Mouse (Mus musculus) adipocyte (in vitro differentiated cells): ENCODE data around the gene Aox3.
A peak's percentile ranks its signal among the peaks of the same experiment; 100 is the strongest.

Source experiments
- DNase-seq: peaks from one replicate; pipeline ENCODE4 v3.0.0-alpha.2; 2016; ENCODE audit warnings: low spot score

The Aox3 gene

DNA sequence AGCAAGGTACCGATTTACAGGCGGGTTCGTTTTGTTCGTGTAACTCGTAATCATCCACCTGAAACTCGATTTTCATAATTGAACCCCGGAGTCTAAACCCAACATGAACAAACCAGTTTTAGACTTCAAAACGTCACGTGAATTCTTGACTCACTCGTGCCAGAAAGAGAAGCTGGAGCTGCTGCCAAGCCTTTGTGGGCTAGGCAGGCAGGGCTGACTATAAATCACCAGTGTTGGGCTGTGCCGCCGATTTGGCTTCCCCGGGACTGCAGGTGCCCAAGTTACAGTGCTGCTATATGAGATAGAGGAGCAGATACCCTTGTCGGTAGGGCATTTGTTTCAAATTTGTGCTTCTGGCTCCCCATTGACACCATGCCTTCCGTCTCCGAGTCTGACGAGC lies 97.3 kb downstream of the Aox3 start, which contains the start of gene Aox4:
Aox4 (plus strand) TSS at position 195 of the 400 bp plus-strand sequence.
- peak; percentile 11 for DNase-seq

DNA sequence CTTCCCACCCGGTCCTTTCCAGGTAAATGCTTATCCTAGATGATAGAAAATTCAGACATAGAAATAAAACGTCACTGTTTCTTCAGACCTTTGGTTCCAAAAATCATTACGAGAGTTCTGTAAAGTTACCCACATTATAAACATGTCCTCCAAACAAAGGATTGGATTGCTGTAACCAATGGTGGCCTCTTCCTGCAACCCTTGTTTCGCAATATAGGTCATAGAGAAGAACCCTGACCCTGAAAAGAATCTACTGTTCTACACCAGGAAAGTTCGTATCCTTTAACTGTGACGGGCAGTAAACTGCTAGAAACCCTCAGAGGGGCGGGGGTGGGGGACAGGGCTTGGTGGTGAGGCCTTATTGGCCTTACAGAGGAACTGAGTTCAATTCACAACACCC lies 99.9 kb downstream of the Aox3 start:
- DNase-seq: no peak

DNA sequence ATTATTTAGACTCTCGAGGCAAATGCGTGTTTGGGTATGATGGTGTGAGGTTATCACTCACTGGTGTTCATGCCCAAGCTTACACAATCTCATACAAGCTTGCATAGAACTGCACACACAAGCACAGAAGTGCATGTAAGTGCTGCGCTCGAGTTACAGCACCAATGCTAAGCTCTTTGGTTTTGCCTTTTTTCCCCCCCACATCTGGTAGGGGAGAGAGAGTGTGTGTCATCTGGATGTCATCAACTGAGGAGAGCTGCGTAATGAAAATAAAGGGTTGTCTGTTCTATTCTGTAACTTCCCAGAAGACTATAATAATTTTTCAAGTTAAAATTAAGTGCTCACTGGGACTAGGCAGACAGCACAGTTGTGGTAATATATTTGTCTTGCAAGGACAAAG lies 100.9 kb downstream of the Aox3 start:
- DNase-seq: no peak

DNA sequence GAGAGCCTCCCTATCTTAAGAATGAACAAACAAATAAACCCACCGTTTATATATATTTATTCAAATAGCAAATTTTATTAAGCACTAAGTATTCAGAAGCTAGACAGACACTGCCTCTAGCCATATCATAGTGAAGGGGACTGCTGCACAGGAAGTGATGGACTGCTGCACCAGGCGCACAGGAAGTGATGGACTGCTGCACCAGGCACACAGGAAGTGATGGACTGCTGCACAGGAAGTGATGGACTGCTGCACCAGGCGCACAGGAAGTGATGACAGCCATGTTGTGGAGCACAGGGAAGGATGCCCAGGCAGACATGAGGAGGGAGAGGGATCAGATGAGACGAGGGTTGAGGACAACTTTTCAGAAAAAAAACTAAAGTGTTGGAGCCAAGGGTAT lies 102.4 kb downstream of the Aox3 start:
- DNase-seq: no peak

DNA sequence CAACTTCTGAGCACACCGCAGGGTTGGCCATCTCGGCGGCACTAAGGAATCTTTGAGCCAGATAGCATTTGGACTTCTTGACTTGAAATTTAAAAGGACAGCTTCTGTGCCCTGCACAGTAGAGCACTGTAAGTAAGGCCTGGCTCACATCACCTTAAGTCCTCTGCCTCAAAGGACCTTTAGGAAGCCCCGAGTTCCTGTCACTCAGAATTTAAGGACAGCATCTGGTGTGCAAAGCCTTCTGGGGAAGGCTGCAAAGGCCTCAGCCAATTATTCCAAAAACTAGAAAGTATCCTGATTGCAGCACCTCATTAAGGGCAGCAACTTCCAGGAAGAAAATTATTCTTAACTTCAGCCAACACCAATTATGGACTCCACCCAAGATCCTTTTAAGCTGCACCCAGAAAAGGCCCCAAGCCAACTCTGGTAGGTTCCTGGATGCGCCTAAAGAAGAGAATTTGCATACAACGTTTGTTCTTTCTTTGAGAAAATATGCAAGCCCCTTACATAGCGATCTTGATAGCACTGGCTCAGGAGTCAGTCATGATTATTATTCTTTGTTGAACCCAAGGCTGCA lies 103.1 kb downstream of the Aox3 start:
- no peak for DNase-seq

DNA sequence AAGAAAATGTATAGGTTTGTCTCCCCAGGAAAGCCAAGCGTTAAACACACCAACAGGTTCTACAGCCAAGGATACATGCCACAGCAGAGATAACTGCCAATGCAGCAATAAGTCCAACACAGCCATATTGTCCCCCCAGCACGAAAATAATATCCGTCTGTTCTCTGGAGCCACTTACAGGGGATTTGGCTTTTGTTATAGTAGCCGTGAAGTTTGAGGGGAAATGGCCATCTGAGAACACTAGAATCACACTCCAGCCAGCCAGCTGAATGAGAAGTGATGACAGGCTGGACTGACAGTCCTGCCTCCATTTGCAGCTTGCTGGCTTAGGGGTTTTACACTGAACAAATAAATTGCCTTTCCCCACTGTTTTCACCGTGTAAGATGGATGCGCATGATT lies 108.1 kb downstream of the Aox3 start:
- DNase-seq: no peak

DNA sequence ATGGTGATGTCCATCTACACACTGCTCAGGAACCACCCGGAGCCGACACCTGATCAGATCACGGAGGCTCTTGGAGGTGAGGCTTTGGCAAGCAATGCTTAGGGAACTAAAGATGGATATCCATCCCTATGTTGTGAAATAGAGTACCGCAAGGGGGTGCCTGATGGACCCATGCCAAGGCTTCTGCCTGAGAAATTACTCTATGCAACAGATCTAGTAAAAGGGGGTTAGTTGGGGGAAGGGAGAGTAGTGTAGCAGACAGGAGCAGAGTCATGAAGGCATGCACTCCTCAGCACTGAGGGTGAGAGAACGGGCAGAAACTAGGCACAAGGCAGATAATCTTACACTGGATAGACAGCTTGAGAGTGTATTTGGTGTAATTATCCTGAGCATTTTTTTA lies 108.9 kb downstream of the Aox3 start:
- no peak for DNase-seq

DNA sequence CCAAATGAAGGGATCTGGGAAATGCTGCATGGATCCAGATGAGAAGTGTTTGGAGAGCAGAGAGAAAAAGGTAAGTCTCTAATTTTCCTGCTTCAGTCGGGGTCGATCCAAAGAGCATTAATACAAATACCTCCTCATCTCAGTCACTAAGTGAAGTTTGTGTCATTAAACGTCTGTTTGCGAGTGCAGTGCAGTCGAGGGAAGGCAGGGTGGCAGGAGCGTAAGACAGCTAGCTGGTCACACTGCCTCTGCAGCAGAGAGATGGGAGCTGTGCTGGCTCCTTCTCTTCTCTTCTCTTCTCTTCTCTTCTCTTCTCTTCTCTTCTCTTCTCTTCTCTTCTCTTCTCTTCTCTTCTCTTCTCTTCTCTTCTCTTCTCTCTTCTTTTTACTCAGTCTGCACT lies 115.2 kb downstream of the Aox3 start:
- no peak for DNase-seq

DNA sequence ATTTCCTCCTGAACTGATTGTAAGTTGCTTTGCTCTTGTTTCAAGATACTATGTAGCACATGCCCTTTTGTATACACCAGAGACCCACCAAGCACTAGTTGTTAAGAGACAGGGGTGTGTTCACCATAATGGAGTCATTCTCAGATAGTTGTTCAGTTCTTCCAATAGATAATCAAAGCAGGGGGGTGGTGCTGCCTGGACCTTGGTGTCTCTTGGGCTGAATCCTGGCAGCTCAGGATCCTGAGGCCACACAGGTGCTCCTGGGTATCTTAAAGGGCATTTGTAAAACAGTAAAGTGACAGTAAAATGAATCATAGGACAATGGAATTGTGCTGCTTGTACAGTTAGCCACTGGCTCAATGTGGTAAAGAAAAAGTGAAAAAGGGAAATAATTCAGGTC lies 116.0 kb downstream of the Aox3 start:
- no peak for DNase-seq

DNA sequence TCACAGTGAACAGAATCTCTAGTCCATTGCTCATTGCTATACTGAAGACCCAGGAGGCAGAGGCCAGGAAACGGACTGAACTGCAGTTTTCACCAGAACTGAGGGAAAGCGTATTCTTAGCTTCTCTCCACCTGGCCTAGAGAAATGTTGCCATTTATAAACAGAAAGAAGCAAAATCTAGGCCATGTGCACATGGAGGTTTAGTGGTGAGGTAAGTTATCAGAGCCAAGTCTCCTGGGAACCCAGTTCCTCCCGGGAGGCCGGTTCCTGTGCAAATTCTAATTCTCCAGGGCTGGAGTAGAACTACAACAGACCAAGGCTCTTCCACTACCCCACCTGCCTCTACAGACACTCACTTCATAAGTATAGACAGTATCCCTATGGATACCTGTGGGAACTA lies 116.8 kb downstream of the Aox3 start:
- DNase-seq: no peak

DNA sequence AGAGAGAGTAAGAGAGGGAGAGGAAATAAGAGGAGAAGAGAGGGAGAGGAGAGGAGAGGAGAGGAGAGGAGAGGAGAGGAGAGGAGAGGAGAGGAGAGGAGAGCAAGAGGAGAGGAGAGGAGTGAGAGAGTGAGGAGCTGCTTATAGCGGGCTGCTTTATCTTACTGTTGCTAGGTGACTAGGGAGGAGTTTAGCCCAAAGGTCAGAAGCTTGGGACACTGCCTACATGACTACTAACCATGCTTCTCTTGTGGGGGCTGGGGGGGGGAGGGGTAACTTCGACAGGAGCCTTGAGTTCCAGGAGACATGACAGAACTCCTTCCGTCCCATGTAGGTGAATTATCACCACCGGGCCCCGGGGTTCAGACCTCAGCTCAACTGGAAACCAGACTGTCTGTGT lies 117.6 kb downstream of the Aox3 start:
- DNase-seq: no peak

DNA sequence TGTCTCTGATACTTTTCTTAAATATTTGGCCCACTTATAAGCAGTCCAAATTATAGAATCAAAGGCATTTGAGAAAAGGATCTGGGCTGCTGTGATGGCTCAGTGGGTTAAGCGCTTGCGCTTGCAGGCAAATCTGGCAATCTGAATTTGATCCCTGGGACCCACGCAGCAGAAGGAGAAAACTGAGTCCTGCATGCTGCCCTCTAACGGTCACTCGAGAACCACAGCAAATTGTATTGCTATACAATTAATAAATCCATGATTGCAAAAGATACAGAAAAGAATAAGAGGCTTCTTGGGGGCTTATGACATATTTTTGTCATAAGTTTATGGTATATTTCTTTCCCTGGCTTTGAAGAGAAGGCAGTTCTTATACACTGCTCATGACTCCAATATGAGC lies 122.5 kb downstream of the Aox3 start:
- no peak for DNase-seq

DNA sequence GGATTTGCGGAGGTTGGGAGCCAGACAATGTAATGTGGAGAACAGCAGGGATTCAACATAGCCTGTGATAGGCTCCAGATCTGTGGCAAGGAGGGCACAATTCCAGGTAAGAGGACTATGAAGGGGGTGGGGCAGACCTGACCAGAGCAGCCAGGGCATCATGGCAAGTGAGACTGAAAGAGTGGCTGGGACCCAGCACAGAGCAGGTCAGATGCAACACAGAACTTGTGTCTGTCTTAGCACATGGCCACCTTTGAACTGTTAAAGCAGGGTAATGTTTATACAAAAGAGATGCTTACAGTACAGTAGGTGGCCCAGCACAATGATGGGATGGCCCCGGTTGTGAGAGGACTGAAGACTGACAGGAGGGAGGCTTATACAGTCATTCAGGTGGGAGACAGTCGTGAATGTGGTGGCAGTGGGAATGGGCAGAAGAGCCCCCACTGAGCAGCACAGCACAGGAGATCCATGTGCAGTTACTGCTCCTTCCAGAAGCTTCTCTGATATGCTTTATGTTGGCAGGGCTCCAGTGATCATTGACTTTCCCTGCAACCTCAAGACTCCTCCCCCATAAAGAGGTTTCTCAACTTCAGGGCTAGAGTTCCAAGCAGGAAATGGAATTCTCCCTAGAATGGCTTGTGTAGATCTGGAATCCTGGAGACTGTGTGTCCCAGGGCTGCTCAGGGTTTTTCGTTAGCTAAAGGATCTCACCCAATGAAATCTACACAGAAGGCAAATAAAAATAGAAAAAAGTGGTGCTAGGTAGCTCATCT lies 124.8 kb downstream of the Aox3 start:
- DNase-seq: peak; percentile 44

DNA sequence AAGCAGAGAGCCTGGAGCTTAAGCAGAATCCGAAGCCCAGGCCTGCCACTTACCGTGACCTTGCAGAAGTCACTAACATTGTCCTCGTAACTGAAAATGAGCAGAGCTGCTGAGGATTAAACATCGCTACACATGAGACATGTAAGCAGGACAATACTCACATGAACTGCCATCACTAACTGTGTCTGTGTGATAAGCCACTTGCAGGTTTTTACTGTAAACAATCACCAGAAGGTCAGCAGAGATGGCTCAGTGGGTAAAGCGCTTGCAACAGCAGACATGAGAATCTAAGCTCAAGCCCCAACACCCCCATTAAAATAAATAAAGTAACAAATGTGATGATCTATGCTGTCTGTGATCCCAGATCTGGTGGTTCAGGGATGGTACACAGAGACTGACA lies 125.5 kb downstream of the Aox3 start:
- DNase-seq: no peak

DNA sequence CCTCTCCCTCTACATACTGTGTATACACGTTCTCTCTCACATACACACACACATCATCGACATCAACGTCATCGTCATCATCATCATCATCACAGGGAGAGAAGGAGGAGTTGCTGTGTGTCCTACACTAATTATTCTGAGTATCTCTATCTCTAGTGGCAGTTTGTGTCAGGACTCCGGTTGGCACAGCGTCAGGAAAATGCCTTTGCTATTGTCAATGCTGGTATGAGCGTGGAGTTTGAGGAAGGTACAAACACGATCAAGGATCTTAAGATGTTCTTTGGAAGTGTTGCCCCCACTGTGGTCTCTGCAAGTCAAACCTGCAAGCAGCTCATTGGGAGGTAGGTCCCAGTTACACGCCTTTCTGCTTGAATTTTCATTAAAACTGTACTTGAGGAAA lies 126.0 kb downstream of the Aox3 start:
- DNase-seq: no peak

DNA sequence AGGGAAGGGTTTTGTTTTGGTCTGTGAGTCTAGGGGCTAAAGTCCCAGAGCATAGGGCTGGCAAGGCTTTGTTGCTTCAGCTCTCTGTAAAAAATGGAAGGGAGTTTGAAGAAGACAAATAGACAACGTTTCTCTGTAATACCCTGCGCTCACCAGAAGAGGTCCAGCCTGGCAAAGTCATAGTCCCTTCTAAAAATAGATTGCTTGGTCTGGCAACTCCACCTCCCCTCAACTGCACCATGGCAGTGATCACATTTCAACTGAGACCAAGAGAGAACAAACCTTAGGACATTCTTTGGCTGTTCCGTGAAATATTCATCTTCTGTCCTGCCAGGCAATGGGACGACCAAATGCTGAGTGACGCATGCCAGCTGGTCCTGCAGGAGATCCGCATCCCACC lies 127.4 kb downstream of the Aox3 start:
- peak; percentile 7 for DNase-seq

DNA sequence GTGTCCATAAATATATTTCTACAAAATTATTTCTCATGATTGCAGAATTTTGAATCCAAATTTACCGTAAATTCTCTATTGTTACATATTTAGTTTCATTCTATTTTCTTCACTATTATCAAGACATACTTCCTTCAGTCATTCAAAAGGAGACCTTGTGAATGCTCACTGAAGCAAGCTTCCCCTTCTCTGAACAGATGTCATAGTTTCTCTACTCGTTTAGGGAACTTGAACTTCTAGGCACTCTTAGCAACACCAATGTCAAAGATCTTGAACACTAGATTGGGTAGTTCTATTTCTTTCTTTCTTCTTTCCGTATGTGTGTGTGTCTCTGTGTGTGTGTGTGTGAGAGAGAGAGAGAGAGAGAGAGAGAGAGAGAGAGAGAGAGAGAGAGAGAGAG lies 131.6 kb downstream of the Aox3 start:
- no peak for DNase-seq

DNA sequence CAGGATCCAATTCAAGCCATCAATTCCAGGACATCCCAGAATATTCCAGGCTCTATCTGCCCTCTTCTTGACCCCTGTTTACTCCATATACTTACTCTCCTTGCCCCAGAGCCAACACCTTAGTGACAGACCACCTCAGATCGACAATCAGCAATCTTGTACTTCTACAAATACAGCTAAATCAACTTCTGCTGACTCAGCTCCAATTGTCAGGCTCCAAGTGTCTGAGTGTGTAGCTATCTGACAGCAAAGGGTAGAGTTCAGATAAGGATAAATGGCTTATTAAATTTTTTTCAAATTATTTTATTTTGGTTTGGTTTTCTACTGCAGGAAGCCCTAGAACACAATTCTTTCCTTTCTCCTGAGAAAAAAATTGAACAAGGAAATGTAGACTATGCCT lies 135.6 kb downstream of the Aox3 start:
- no peak for DNase-seq
